Mouse (Mus musculus) mouse trophoblast stem cell (cell line): Measurements from ENCODE around the gene Olfr53.
"Not testable (repeated sequence)": the region's sequence is repeated elsewhere in the genome, so short reads cannot be mapped to it uniquely, and the experiment has no call there.

Source experiments
- in situ Hi-C, 2 experiments: fragments of 300-500 bp; cut with MseI, MboI; formaldehyde crosslinking; loops; 2 replicates in 1 of 2; 3 replicates in 1 of 2; pipeline ENCODE4 v1.15.1; 2025

Olfr53 gene

DNA sequence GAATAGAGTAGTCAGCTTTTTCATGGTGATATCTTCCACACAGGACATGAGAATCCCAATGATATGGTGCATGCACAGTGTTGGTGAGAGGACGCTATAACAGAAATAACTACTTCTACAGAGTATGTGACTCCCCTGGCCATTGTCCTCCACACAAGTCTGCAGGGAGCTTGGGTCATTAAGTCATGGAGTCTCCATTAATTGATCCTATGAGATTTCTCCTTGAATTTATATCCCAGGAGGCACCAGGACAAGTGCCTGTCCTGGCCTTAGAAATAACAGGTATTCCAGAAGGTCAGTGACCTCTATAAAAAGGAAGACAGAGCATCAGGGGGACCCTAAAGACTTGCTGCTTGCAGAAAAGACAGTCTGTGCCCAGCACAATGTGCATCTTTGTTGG is at the start of gene Olfr53:
TSS of gene Olfr53 (plus strand) at position 301 of the 400 bp plus-strand sequence.
- in situ Hi-C loops = no loop called here

DNA sequence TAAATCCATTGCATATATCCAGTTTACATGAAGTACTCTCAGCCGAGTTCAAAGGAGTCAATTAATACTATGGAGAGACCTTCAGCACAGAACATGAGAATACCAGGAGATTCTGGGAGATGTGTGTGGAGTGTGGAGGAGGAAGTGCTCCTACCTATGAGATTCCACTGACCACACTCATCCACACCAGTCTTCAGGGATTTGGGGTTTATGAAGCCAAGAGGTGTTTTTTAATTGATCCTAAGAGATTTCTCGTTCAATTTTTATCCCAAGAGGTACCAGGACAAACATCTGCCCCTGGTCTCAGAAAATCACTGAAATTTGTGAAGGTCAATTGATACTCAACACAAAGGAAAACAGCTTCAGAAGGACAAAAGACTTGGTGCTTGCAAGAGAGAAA is 45.3 kb upstream of the Olfr53 start, which contains the start of gene Olfr46:
TSS of gene Olfr46 (plus strand) at position 301 of the 400 bp plus-strand sequence.
- in situ Hi-C loops = not testable (repeated sequence)

DNA sequence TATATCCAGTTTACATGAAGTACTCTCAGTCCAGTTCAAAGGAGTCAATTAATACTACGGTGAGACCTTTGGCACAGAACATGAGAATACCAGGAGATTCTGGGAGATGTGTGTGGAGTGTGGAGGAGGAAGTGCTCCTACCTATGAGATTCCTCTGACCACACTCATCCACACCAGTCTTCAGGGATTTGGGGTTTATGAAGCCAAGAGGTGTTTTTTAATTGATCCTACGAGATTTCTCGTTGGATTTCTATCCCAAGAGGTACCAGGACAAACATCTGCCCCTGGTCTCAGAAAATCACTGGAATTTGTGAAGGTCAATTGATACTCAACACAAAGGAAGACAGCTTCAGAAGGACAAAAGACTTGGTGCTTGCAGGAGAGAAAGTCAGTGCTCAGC is 17.6 kb upstream of the Olfr53 start, which contains the start of gene Olfr61:
TSS of gene Olfr61 (plus strand) at position 301 of the 400 bp plus-strand sequence.
- in situ Hi-C loops = not testable (repeated sequence)

DNA sequence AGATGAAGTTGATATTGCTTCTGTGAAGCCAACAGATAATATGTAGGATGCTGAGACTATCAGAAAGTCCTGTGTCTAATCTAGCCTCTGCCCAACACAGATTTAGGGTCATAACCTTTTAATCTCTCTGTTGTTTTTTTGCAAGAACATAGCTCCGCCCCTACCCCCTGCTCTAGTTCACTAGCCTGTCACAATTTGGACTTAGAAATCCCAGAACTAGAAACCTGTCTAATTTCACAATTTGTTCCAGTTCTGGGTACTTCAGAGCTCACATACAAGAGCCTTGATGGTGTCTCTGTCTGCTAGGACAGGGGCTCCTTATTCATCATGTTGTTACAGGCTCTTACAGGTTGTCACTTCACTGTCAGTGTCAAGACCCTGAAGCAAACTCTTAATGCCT is 15.7 kb upstream of the Olfr53 start:
- in situ Hi-C loops = no loop called here

DNA sequence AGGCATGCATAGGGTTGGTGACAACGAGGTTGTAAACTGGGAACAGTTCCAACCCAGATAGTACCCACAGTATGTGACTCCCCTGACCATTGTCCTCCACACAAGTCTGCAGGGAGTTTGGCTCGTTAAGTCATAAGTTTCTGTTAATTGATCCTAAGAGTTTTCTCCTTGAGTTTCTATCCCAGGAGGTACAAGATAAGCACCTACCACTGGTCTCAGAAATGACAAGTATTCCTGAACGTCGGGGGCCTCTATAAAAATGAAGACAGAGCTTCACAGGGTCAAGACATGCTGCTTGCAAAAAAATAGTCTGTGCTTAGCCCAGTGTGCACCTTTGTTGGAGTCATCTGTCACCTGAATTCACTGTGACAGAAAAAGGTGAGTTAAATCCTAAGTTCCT is 13.4 kb downstream of the Olfr53 start, which contains the start of gene Olfr539:
TSS of gene Olfr539 (plus strand) at position 301 of the 400 bp plus-strand sequence.
- in situ Hi-C loops = loop anchor here in 1 of 2 experiments (5.0 kb wide), 1 partner anchor 33 kb away; no protein-coding TSS in a partner anchor

DNA sequence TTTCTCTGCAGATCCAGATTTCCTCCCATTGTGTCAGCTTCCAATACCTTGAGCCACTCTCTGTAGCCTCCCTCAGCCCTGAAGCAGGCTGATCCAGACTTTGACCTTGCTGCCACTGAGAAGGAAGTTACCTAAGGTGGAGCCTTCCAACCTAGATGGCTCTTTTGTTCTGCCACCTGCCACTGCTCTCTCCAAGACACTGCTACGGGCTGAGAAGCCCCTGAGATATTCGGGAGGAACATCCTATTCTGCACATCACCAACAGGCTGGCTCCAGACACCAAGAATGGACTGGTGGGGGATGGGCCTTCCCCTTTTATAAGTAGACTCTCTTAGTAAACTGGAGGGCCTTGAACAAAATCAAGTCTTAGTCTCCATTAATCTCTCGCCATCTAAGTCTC is 24.4 kb downstream of the Olfr53 start:
- in situ Hi-C loops = not testable (repeated sequence)

DNA sequence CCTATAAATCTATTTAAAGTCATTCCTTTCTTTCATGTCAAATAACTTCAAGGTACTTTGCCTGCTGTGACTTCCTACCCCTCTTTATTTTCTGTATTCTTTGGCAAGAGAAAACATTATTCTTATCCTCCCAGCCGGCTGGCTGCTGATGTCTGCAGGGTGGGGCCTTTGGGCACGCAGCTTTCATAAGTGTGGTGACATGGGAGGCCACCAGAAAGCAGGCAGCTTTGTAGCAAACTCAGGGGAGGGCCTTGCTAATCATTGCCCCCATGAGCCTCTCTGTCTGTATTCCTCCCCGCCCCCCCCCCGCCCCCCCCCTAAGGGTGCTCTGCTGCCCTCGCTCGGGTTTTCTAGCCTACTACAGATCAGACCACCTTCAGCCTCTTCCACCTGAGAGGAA is 29.6 kb downstream of the Olfr53 start:
- in situ Hi-C loops = no loop called here

DNA sequence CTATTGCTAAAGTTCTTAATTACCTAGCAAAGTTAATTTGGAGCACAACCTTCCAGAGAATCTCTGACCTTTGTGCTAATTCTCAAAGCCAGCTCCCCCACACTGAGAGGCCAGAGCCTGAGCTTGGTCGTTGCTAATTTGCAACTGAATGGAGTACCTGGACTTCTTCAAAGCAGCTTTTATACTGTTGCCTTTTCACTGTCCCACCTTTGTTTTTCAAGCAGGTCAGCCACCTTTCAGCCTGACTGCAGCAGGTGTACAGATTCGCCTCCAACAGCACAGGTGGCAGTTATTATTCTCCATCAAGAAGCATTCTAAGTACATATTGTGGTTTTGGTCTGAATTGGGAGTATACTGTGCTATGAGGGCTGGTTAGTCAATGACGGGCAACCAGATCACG is 33.3 kb downstream of the Olfr53 start:
- in situ Hi-C loops = not testable (repeated sequence)

DNA sequence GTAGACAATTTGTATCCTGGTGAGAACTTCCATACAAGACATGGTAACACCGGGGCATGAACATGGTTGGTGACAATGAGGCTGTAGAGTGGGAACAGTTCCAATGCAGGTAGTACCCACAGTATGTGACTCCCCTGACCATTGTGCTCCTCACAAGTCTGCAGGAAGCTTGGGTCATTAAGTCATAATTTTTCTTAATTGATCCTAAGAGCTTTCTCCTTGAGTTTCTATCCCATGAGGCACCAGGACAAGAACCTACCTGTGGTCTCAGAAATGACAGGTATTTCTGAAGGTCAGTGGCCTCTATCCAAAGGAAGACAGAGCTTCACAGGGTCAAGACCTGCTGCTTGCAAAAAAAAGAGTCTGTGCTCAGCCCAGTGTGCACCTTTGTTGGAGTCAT is 35.4 kb downstream of the Olfr53 start, which contains the start of gene Olfr45:
TSS of gene Olfr45 (plus strand) at position 301 of the 400 bp plus-strand sequence.
- in situ Hi-C loops = no loop called here

DNA sequence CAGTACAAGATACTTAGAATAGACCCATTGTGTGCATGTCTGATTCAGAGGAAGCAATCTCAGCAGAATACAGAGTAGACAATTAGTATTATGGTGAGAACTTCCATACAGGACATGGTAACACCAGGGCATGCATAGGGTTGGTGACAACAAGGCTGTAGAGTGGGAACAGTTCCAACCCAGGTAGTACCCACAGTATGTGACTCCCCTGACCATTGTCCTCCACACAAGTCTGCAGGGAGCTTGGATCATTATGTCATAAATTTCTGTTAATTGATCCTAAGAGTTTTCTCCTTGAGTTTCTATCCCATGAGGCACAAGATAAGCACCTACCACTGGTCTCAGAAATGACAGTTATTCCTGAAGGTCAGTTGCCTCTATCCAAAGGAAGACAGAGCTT is 50.7 kb downstream of the Olfr53 start, which contains the start of gene Olfr541:
TSS of gene Olfr541 (plus strand) at position 301 of the 400 bp plus-strand sequence.
- in situ Hi-C loops = no loop called here
